Mouse (Mus musculus) lung, embryonic 16.5 days (tissue): Measurements from ENCODE around the gene Lemd2. TPM values are rescaled to one million over a fixed set of nuclear protein-coding genes. Genes with fewer than 3 reads are reported as not detected.

Experiments used
- ATAC-seq: fragments of 200-750 bp; cut with Nextera tagmentation; 2 replicates; pipeline ENCODE4 v1.8.0; 2017; ENCODE audit warnings: low read depth, mild to moderate bottlenecking, moderate library complexity
- H3K27ac ChIP-seq: fragments of 300-500 bp; sonication (generic); 2 replicates; pipeline ENCODE4 v1.5.1; 2014; ENCODE audit warnings: mild to moderate bottlenecking, control low read depth, low read length
- H3K27me3 ChIP-seq: fragments of 300-500 bp; sonication (generic); 2 replicates; pipeline ENCODE4 v1.6.1; 2014; ENCODE audit warnings: low read depth, low read length, mixed read lengths; ENCODE audit not compliant: control insufficient read depth, insufficient read depth
- H3K36me3 ChIP-seq: fragments of 300-500 bp; sonication (generic); 2 replicates; pipeline ENCODE4 v1.6.1; 2014; ENCODE audit warnings: low read length; ENCODE audit not compliant: control insufficient read depth, insufficient read depth
- H3K4me1 ChIP-seq: fragments of 300-500 bp; sonication (generic); replicated peaks from 2 replicates; pipeline ENCODE4 v1.6.1; 2014; ENCODE audit warnings: low read length, mixed read lengths; ENCODE audit not compliant: control insufficient read depth, insufficient read depth
- H3K4me2 ChIP-seq: fragments of 300-500 bp; sonication (generic); 2 replicates; pipeline ENCODE4 v1.6.1; 2014; ENCODE audit warnings: low read depth, low read length, control low read depth
- H3K4me3 ChIP-seq: fragments of 300-500 bp; sonication (generic); 2 replicates; pipeline ENCODE4 v1.5.1; 2014; ENCODE audit warnings: mild to moderate bottlenecking, low read length, control low read depth
- H3K9ac ChIP-seq: fragments of 300-500 bp; sonication (generic); 2 replicates; pipeline ENCODE4 v1.6.1; 2014; ENCODE audit warnings: low read length, control low read depth
- H3K9me3 ChIP-seq: fragments of 300-500 bp; sonication (generic); 2 replicates; pipeline ENCODE4 v1.6.1; 2016; ENCODE audit warnings: low read length; ENCODE audit not compliant: control insufficient read depth
- WGBS: fragments of 180-500 bp; shearing (Covaris S2); extraction: QIAGEN DNeasy Blood & Tissue Kit; methylation state at CpG from one replicate; pipeline ENCODE4 v1.1.7; 2014; 5-methylcytosine and 5-hydroxymethylcytosine counted together
- polyA plus RNA-seq: library from polyadenylated mRNA; unstranded; fragments of >200 nt; fragmentation: Nextera tagmentation; extraction: Ambion mirVana; gene quantifications from 2 replicates; pipeline ENCODE4 v1.2.1, GENCODE M21; 2015

Gene Lemd2
- polyA plus RNA-seq, 1 experiment from 2014 or later: 7.2 TPM

DNA sequence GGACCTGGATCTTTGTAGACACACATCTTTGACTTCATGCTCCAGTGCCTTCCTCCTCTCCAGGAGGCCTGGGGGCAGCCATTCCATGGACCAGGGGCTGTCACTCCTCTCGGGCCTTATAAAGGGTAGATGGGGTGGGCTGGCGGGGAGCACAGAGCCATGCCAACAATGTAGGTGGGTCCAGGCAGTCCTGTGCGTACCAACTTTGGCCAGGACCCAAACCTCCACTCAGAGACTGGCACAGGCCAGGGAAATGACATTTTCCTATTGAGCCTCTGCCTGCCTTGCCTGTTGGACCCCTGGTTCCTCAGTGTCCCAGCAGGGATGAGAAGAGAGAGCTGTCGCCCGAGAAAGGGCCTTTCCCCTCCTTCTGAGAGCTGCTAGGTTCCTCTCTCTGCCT, 21.9 kb downstream of the Lemd2 start:
- Histone ChIP-seq H3K36me3 (no peaks in the 10 kb centered on the region), H3K27me3 (no peaks in the 10 kb centered on the region), H3K9ac (no peak overlapping the region), H3K9me3 (no peaks in the 10 kb centered on the region; the same call in 1 of the 2 replicates), H3K4me3 (no peak overlapping the region), H3K27ac (no peak overlapping the region), H3K4me1 (no peaks in the 10 kb centered on the region), H3K4me2 (no peak overlapping the region)
- 60% methylated on average over 5 of the region's 5 CpGs for WGBS
- no peak for ATAC-seq

DNA sequence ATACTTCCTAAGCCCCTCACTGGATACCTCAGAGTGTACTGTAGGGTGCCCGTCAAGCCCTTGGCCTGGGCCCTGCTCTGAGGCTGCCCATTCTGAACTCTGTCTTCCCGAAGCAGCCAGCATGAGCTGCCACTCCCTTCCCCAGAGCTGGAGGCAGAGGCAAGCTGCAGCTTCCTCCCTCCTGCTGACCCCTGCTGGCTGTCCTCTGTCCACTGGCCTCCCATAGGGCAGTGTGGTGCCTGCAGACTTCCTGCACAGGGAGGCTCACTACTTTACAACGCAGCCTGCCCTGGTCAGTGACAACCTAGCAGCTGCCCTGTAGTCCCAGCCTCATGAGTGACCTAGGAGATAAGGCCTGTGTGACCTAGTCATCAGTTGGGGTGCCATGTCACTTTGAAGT, 22.6 kb downstream of the Lemd2 start:
- no peak overlapping the region for H3K4me3 ChIP-seq
- no peak overlapping the region for H3K27ac ChIP-seq
- peak; percentile 60 for ATAC-seq
- no peaks in the 10 kb centered on the region; the same call in 1 of the 2 replicates for H3K9me3 ChIP-seq
- 30% methylated on average over 3 of the region's 3 CpGs for WGBS
- H3K4me1 ChIP-seq: no peaks in the 10 kb centered on the region
- no peak overlapping the region for H3K9ac ChIP-seq
- no peaks in the 10 kb centered on the region for H3K36me3 ChIP-seq
- H3K4me2 ChIP-seq: no peak overlapping the region
- H3K27me3 ChIP-seq: no peaks in the 10 kb centered on the region

DNA sequence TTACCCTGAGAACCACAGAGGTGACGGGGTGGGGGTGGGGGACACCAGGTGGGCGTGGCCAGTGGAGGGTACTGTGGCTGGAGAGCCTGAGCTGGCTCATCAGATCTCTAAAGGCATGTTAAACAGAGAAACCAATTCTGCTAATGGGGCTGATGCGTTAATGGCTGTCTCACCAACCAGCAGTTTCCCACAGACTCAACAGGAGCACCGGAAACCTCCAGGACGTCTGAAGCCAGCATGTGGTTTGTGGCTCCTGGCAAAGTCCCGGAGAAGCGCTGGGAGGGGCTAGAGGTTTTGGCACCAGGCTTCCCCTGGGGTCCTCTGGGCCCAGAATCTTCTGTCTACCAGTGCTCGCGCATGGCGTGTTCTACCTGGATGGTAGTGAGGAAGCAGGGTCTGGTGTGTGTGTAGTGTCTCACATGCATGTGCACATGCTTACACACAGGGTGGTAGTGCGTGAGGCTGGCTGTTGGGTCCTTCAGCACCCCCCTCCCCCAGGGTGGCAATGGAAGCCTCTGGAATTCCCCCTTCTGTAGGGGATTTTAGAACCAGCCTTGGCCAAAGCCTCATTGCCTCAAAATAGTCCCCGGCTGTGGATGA, 24.5 kb downstream of the Lemd2 start:
- WGBS: 56% methylated on average over 12 of the region's 12 CpGs
- H3K27me3 ChIP-seq: no peaks in the 10 kb centered on the region
- no peak for ATAC-seq

DNA sequence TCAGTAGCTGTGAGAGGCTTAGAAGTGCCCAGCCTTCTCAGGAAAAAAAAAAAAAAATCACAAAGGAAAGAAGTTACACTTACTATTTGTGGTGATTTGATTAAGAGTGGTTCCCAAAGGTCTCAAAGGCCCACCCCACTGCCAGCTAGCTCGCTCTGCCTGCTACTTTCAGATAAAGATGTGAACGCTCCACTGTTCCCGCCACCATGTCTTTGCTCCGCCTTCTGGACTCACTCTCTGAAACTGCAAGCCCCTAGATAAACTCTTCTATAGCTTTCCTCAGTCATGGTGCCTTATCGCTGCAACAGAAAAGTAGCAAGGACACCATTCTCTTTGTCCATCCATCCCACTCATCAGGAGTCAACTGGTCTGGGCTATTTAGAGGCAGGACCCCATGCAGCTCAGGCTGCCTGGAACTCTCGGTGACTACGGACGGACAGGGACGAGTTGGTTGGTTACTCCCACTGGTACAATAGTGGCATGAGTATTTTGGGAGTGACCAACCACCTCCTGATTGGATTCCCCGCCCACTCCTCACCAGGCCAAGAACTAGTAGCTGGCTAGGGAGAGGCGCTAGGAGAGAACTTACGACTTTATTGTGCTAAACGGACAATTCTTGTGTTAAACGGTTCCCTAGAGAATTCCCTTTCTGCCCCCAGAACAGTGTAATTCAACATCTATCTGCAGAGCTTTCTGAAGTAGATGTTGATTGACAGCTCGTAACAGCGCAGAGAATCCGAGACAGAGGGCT, 25.7 kb downstream of the Lemd2 start:
- Histone ChIP-seq H3K36me3 (no peaks in the 10 kb centered on the region), H3K27ac (no peak overlapping the region), H3K4me3 (no peak overlapping the region), H3K9me3 (no peaks in the 10 kb centered on the region), H3K4me1 (peaks cover 3% of the 10 kb centered on the region; the same call in 1 of the 2 replicates), H3K27me3 (no peaks in the 10 kb centered on the region), H3K4me2 (no peak overlapping the region), H3K9ac (no peak overlapping the region)
- no peak for ATAC-seq
- WGBS: 87% methylated on average over 17 of the region's 17 CpGs

More for the DNA sequence above, 24.5 kb downstream of the Lemd2 start:
- no peaks in the 10 kb centered on the region; the same call in 1 of the 2 replicates for H3K9me3 ChIP-seq
- no peak overlapping the region for H3K9ac ChIP-seq
- H3K27ac ChIP-seq: no peak overlapping the region
- H3K36me3 ChIP-seq: no peaks in the 10 kb centered on the region
- H3K4me1 ChIP-seq: peaks cover 3% of the 10 kb centered on the region; the same call in 1 of the 2 replicates
- H3K4me3 ChIP-seq: no peak overlapping the region
- no peak overlapping the region for H3K4me2 ChIP-seq

DNA sequence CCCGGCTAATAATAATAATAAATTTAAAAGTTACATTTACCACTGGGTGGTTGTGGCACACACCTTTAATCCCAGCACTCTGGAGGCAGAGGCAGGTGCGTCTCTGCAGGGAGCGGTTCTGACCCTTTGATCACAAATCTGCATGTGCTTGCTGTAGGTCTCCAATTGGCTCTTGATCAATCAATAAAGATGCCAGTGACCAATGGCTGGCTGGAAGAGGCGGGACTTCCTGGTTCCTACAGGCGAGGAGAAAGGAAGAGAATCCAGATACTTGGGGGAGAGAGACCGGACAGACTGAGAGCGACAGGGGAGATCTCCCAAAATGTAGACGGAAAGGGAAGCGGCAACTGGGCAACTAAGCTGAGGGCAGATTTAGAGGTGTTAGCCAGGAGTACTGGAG, 26.2 kb downstream of the Lemd2 start:
- Histone ChIP-seq H3K4me2 (no peak overlapping the region), H3K4me3 (no peak overlapping the region), H3K9ac (no peak overlapping the region), H3K4me1 (peaks cover 3% of the 10 kb centered on the region; the same call in 1 of the 2 replicates), H3K36me3 (no peaks in the 10 kb centered on the region), H3K9me3 (no peaks in the 10 kb centered on the region), H3K27me3 (no peaks in the 10 kb centered on the region), H3K27ac (no peak overlapping the region)
- 86% methylated on average over 9 of the region's 9 CpGs for WGBS
- ATAC-seq: no peak

DNA sequence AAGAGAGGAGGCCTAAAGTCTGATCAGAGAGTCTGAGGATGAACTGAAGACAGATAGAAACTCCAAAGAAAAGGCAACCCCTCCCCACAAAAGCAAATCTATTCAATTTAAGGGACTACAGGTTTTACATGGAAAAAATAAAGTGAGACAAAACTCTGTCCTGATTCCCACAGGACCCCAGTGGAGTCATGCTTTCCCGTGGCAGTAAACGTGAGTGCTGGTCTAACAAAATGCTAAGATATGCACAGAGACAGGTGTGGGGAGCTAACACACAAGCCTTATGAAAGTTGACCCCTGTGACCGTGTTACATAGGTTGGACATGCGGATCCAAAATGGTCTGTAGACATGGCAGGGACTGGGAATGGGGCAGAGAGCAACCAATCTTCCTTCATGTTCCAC, 27.5 kb downstream of the Lemd2 start:
- H3K4me3 ChIP-seq: no peak overlapping the region
- no peak for ATAC-seq
- H3K27ac ChIP-seq: no peak overlapping the region
- no peak overlapping the region for H3K4me2 ChIP-seq
- no peaks in the 10 kb centered on the region for H3K36me3 ChIP-seq
- H3K9me3 ChIP-seq: no peaks in the 10 kb centered on the region
- H3K27me3 ChIP-seq: no peaks in the 10 kb centered on the region
- WGBS: 79% methylated on average over 4 of the region's 4 CpGs
- no peak overlapping the region for H3K9ac ChIP-seq
- H3K4me1 ChIP-seq: peaks cover 3% of the 10 kb centered on the region; the same call in 1 of the 2 replicates

DNA sequence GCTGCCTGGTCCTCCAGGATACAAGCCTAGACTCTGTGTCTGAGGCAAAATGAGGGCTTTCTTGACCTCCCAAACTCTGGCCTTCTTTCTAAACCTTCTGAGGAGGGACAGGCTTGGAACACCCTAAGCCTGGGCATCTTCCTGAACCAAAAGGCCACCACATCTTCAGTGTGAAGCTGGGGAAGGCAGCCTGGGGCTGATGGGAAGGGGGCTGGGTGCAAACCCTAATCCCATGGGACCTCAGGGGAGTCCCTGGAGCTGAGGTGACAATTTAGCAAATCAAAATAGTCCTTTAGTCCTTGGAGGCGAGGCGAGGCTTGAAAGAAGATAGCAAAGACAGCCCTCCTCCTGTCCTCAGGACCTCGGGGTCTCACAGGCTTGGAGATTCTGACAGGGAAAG, 28.0 kb downstream of the Lemd2 start:
- H3K27me3 ChIP-seq: no peaks in the 10 kb centered on the region
- no peaks in the 10 kb centered on the region for H3K36me3 ChIP-seq
- H3K4me1 ChIP-seq: peaks cover 3% of the 10 kb centered on the region; the same call in 1 of the 2 replicates
- no peak for ATAC-seq
- WGBS: 60% methylated on average over 3 of the region's 3 CpGs
- no peak overlapping the region for H3K9ac ChIP-seq
- H3K4me2 ChIP-seq: no peak overlapping the region
- H3K4me3 ChIP-seq: no peak overlapping the region
- no peak overlapping the region for H3K27ac ChIP-seq
- H3K9me3 ChIP-seq: no peaks in the 10 kb centered on the region

DNA sequence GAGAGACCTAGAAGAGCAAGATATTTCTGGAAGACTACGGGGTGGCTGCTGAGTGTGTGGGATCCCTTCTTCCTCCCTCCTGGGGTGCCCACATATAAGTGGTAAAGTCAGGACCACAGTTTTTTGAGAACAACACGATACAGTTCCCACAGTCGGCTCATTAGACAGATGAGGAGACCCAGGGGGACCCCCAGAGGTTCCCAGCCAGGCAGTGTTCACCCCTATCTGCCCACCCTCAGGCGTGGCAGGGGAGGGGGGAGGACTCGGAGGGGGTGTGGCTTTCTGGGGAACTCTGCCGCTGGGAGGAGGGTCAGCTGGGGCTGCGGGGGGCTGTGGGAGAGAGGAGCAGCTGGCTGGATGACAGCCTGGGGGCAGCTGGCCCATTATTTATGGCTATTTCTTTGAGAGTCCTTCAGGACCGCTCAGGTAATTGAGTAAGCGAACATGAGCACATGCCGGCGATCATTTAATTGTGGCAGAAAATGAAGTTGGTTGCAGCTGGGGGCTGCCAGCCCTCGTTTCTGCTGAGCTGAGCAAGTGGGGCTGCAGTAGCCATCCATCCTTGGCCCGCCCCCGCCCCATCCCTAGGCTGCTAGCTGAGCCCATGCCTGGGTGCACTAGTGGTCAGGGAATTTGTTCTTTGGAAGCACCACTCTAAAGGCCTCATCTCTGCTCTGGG, 28.9 kb downstream of the Lemd2 start:
- peaks cover 3% of the 10 kb centered on the region; the same call in 1 of the 2 replicates for H3K4me1 ChIP-seq
- no peaks in the 10 kb centered on the region for H3K9me3 ChIP-seq
- H3K4me2 ChIP-seq: no peak overlapping the region
- no peak overlapping the region for H3K4me3 ChIP-seq
- no peak overlapping the region for H3K9ac ChIP-seq
- H3K27me3 ChIP-seq: no peaks in the 10 kb centered on the region
- no peak for ATAC-seq
- WGBS: 25% methylated on average over 14 of the region's 14 CpGs
- H3K36me3 ChIP-seq: no peaks in the 10 kb centered on the region
- no peak overlapping the region for H3K27ac ChIP-seq

DNA sequence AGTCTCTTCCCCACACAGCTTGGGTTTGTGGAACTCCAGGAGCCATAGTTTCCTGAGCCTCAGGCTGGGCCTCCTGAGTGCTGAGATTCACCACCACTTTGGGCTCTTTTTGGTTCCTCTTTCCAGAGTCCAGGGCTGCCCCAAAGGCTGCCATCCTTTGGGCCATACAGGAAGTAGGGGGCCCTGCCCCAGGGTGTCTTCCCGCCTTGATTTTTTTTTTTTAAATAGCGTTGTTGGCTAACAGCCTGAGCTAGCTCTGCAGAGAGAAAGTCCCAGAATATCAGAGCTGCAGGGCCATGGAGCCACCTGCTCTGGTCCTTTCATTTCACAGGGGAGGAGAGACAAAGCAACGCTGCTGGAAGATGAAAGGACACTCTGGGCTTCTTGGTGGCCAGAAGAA, 30.6 kb downstream of the Lemd2 start:
- H3K27me3 ChIP-seq: no peaks in the 10 kb centered on the region
- H3K4me2 ChIP-seq: no peak overlapping the region
- no peaks in the 10 kb centered on the region for H3K9me3 ChIP-seq
- ATAC-seq: no peak
- no peak overlapping the region for H3K4me3 ChIP-seq
- H3K4me1 ChIP-seq: peaks cover 3% of the 10 kb centered on the region; the same call in 1 of the 2 replicates
- no peaks in the 10 kb centered on the region for H3K36me3 ChIP-seq
- H3K27ac ChIP-seq: no peak overlapping the region
- no peak overlapping the region for H3K9ac ChIP-seq
- WGBS: 53% methylated on average over 3 of the region's 3 CpGs
